20 mouse cellular contexts compared by ENCODE assay signal in the genomic region with DNA sequence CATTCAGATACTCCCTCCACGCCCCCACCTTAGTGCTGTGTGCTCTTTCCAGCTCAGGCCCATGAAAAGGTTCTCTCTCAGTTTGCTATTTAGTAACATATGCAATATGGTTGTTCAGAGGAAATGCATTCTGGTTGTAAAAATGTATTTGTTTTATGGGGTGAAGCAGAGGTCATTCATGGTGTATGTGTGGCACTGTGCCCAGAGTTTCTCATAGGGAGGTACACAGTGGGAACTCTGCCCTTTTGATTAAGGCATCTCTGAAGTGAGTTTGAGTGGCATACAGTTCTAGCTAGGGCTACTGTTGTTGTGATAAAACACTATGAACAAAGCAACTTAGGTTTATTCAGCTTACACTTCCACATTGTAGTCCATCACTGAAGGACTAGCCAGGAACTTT.
"Had no signal": no experiment of that assay in that cellular context is flagged by ENCODE, and none has a peak within 500 bp of the region (broad histone marks: within the 10 kb centered on the region; RNA-seq: fewer than 3 reads in every experiment).

No protein-coding gene starts in this region.

- H3K9me3 ChIP-seq: liver, embryonic 13.5 days; neural tube, embryonic 12.5 days; neural tube, embryonic 15.5 days; stomach, embryonic 15.5 days had no signal

- H3K36me3 ChIP-seq: liver, embryonic 13.5 days; neural tube, embryonic 12.5 days; neural tube, embryonic 15.5 days; stomach, embryonic 15.5 days had no signal

- H3K27ac ChIP-seq: kidney, postnatal 0 days; left cerebral cortex, adult 2 months; liver, embryonic 13.5 days; neural tube, embryonic 12.5 days; neural tube, embryonic 15.5 days; stomach, embryonic 15.5 days had no signal

- H3K27me3 ChIP-seq: liver, embryonic 13.5 days; stomach, embryonic 15.5 days had no signal

- H3K9ac ChIP-seq: liver, embryonic 13.5 days; neural tube, embryonic 12.5 days; neural tube, embryonic 15.5 days; stomach, embryonic 15.5 days had no signal

- DNase-seq: kidney, adult 18-20 months; kidney, adult 9 months; kidney, postnatal 25 days; layer of hippocampus, postnatal 36 days; liver, embryonic 13.5 days; lung, postnatal 10 days; lung, postnatal 36 days; midbrain, embryonic 14.5 days; right cerebral cortex, adult 18-20 months; thymus, adult 2 months; thymus, postnatal 14 days; thymus, postnatal 4 days had no signal

- ATAC-seq: hindbrain, embryonic 16.5 days; inflammation-experienced regulatory T-cells, adult 6 months had no signal

- H3K4me1 ChIP-seq: liver, embryonic 13.5 days had no signal

- H3K4me3 ChIP-seq: left cerebral cortex, adult 2 months; liver, embryonic 13.5 days; neural tube, embryonic 12.5 days; neural tube, embryonic 15.5 days; stomach, embryonic 15.5 days had no signal

- H3K4me2 ChIP-seq: liver, embryonic 13.5 days; midbrain, embryonic 11.5 days; neural tube, embryonic 12.5 days; neural tube, embryonic 15.5 days; stomach, embryonic 15.5 days had no signal
